Mouse (Mus musculus) liver, adult (tissue): Measurements from ENCODE around the gene Actr2.

Experiments
- GATA4 ChIP-seq: IDR thresholded peaks from 2 replicates; pipeline ENCODE4 v1.6.1; 2014; ENCODE audit warnings: mild to moderate bottlenecking, low read length; ENCODE audit not compliant: insufficient replicate concordance

Actr2 gene

GRCm38 (mm10) chr11:20126673-20127516, 14.2 kb upstream of the Actr2 start:
- no peak for TF ChIP-seq GATA4

DNA sequence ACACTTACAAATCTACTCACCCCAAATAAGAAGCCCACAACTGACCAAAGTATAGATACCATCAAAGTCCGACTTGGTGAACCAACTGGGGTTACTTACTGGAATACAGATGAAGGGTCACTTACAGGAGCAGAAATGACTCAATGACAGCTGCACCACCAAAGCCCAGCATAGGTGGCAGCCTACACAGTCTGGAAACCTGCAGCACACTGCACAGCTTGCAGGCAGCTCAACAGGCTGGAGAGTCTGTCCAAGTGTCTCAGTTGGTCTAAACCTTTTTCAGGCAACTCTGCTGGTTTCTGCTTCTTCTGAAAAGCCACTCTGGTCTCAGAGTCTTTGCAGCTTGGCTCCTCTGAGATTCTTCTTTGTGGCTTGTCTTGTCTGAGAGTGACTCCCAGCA, 12.7 kb upstream of the Actr2 start:
- TF ChIP-seq GATA4, result no peak

DNA sequence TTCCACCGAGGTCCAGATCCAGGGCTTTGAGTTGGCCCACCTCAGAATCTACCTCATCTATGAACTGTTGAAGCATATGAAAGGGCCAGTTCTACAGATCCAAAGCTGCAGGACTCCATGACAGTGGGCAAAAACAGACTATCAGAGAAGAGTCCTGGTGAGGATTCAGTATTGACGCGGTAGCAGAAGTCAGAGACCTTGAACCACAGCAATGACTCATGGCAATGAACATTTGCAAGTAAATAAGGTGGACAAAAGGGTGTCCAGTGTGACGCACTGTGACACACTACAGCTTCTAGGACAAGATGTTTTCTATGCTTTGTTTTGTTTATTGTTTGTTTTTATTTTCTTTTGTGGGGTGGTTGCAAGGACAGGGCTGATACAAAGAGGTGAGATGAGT, 4.0 kb upstream of the Actr2 start:
- TF ChIP-seq GATA4, result no peak

- no peak for TF ChIP-seq GATA4
Observed at GRCm38 (mm10) chr11:20116030-20116551, 3.4 kb upstream of the Actr2 start.

- no peak for TF ChIP-seq GATA4
Observed at GRCm38 (mm10) chr11:20112006-20112740, 540 bp downstream of the Actr2 start.

DNA sequence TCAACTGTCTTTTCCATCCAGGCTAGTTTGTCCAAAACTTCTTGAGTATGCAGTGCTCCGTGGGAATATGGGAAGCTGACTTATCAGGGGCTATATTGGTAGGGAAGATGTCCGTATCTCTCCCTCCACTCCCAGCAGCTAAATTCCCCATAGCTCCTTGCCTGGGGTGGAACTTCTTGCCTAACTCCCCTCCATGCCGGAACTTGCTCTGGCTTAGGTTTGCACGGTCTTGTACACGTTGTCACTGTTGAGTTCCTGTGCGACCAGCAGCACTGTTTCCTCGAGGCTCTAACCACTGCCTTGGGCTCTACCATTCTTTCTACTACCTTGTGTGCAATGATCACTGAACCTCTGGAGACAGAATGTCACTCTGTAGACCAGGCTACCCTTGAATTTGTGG, 4.6 kb downstream of the Actr2 start:
- no peak for TF ChIP-seq GATA4

DNA sequence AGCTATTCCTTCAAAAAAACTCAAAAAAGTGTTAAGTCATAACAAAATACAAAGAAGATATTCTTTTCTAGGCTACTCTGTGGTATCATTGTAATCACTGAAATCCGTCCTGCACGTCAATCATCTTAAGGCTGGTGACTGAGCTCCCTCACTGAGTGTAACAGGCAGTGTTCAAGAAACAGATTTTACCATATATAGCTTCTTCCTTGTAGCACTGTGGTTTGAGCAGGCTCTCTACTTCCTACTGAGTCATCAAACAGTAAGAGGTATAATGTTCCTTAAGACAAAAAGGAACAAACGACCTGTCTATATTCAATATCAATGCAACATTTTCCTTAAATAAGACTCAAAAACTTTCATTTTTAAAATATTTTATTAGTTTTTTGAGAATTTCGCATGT, 5.0 kb downstream of the Actr2 start:
- no peak for TF ChIP-seq GATA4

- TF ChIP-seq GATA4, result no peak
Observed at GRCm38 (mm10) chr11:20106946-20107345, 5.8 kb downstream of the Actr2 start.

DNA sequence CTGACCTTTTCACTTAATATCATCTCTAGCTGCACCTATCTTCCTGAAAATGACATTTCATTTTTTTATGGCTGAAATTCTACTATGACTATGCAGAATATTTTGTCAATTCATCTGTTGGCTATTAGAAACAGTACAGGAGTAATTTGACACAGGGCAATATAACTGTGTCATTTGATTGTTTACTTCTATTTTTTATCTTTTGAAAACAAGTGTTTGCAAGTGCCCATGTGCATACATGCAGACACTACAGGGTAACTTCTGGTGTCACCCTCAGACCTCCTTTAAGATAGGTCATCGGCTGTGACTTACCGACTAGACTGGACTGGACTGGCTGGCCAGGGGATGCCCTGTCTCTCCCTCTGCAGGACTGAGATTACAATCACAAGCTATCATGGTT, 8.8 kb downstream of the Actr2 start:
- TF ChIP-seq GATA4, result no peak

GRCm38 (mm10) chr11:20086306-20086705, 26.4 kb downstream of the Actr2 start:
- no peak for TF ChIP-seq GATA4

DNA sequence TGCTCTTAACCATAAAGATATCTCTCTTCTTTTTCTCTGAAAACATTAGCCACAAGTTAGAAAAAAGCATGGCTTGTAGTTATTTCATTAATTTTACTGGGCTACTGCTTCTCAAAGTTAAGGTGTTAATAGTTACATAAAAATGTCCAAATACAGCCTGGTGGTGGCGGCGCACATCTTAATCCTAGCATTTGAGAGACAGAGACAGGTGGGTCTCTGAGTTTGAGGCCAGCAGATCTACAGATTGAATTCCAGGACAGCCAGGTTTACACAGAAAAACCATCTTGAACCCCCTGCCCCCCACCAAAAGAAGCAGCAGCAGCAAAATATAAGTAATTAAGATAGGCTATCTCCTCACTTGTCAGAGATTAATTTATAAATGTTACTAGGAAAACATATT, 27.1 kb downstream of the Actr2 start:
- no peak for TF ChIP-seq GATA4

GRCm38 (mm10) chr11:20075415-20075814, 37.3 kb downstream of the Actr2 start:
- no peak for TF ChIP-seq GATA4

DNA sequence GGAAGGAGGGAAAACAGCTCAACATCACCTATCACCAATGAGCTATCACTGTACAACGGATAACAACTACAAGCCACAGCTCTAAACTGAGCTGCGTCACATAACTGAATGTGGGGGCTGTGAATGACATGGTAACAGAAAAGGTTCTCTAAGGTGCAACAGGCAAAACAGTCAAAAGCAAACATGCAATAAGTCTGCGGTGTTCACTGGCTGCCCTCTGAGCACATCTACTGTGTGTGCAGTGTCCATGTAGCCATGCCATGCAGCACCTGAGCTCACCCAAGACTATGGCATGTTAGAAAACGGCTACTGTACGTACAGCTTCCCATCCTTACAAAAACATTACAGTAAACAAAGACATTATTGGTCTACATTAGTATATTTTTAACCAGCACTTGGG, 39.9 kb downstream of the Actr2 start:
- no peak for TF ChIP-seq GATA4

- TF ChIP-seq GATA4, result no peak
Observed at GRCm38 (mm10) chr11:20072174-20072573, 40.5 kb downstream of the Actr2 start.

DNA sequence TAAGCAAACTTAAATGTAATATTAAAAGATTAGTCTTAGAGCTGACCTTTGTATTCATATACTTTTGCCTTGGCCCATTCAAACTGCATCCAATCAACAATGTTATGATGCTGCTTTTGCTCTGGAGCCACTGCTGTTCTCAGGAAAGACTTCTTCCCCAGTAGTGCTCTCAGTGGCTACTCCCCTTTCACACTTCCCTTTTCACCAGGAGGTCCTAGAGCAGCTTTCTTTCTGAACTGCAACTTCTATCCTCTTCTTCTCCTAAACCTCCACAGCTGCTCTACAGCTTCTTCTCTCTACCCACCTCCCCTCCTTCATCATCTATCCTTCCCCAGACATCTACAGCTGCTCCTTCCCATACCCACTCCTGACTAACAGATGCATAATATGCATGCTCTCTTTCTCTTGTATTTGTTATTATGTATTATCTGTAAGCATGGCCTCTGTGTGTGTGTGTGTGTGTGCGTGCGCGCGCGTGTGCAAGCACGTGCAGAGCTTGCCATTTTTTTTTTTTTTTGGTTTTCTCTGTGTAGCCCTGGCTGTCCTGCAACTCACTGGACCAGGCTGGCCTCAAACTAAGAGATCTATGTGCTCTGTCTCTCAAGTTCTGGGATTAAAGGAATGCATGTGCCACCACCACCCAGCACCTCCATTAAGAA, 44.2 kb downstream of the Actr2 start:
- no peak for TF ChIP-seq GATA4

DNA sequence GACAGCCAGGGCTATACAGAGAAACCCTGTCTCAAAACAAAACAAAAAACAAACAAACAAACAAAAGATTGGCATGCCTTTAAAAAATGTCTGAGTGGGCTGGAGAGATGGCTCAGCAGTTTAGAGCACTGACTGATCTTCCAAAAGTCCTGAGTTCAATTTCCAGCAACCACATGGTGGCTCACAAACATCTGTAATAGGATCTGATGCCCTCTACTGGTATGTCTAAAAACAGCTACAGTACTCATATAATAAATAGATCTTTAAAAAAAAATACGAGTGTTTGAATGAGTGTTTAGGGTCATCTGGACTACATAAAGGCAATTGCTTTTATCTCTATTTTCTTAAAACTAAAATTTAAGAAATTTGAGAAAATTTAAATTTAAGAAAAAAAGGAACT, 45.2 kb downstream of the Actr2 start:
- TF ChIP-seq GATA4, result no peak
